Mouse (Mus musculus): ENCODE data around the gene Tmeff2. TPM values are rescaled to one million over a fixed set of nuclear protein-coding genes. Genes with fewer than 3 reads are reported as not detected.

The Tmeff2 gene
- polyA plus RNA-seq, 1 experiment from 2014 or later, result 72.2 TPM

DNA sequence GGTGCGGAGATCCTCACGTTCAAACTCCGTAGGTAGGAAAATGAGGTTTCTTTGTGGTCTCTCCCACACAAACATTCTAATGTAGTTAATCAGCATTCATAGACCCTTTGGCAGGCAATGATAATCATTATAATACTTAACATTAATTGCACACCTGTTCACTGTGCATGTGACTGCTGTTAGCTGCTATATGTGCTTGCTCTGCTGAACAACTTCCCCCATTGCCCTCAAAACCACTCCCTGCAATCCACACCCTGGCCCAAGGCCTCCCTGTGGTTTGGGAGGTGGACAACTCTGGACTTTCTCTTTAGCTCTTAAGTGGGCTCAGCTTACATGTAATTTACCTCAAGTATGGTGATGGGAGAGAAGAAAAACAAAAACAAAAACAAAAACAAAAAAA lies 299.5 kb downstream of the Tmeff2 start:
- Histone ChIP-seq H3K9ac (no peak overlapping the region), H3K4me1 (replicated peaks; ENCODE audit: control insufficient read depth, insufficient read depth, low read length) (no peaks in the 10 kb centered on the region), H3K36me3 (replicated peaks; ENCODE audit: control insufficient read depth, insufficient read depth) (no peaks in the 10 kb centered on the region), H3K9me3 (ENCODE audit: control insufficient read depth, low read length) (no peaks in the 10 kb centered on the region), H3K27me3 (ENCODE audit: control insufficient read depth, insufficient read depth, low read length) (no peaks in the 10 kb centered on the region), H3K27ac (no peak overlapping the region), H3K4me3 (replicated peaks; ENCODE audit: low read length) (no peak overlapping the region), H3K4me2 (replicated peaks) (no peak overlapping the region)
- ATAC-seq (ENCODE audit: low FRiP score) (no peak), DNase-seq (ENCODE audit: low spot score) (no peak)
- WGBS, result 83% methylated on average over 3 of the region's 3 CpGs

DNA sequence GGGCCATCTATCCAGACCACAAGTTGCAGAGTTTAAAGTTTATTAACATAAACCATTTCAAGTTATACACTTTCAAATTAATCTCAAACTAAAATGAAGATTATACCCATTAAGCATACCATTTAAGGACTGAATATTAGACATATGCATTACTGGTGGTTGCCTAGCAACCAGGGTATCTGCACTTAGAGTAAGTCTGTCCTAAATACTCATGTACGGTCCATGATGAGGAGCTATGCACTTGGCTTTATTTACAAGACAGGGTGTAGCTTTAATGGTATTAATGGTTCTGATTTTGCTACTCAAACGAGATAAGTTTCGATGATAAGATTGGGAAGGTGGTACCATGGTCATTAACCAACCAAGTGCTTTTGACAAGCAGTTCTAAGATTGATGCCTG lies 315.2 kb downstream of the Tmeff2 start:
- no peak for ATAC-seq (ENCODE audit: low FRiP score)
- 79% methylated on average over 3 of the region's 3 CpGs for WGBS

DNA sequence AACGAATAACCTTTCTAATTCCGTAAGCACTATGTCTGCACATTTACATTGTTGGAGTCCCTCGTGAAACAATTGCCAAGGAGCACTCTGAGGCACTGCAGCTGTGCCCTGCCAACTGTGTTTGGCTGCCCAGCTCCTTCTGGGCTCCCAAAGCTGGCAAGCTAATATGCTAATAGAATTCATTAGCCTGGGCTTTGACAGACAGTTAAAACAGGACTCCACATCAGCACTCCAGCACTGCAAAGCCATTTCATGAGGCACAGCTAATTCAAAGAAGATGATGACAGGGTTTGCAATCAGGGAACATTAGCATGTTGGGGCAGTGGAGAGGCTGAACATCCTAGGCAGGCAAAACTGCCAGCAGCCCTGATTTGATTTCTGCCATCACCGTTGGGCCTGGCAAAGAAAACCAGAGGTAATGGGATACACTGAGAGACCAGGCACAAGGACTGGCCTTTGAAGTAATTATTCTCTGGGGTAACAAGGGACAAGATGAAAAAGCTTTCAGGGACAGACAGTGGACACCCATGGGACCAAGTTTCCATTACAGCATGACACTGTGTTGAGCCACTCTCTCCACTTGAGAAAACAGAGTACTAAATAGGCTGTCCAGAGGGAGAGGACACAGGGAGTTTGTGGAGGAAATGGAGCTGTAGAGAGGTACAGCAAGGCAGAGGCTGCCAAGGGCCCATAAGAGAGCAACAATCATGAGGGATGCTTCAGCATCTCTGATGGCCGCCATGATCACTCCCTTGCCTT lies 316.0 kb downstream of the Tmeff2 start:
- H3K36me3 ChIP-seq (replicated peaks; ENCODE audit: control insufficient read depth, insufficient read depth), result no peaks in the 10 kb centered on the region
- DNase-seq (ENCODE audit: low spot score) (peak; percentile 50), ATAC-seq (ENCODE audit: low FRiP score) (peak; percentile 86; the same call in 1 of the 2 replicates)
- WGBS, result 44% methylated on average over 5 of the region's 5 CpGs
- no peak overlapping the region for H3K9ac ChIP-seq
- H3K27me3 ChIP-seq (ENCODE audit: control insufficient read depth, insufficient read depth, low read length), result no peaks in the 10 kb centered on the region
- H3K4me2 ChIP-seq (replicated peaks), result no peak overlapping the region
- H3K27ac ChIP-seq, result no peak overlapping the region
- no peak overlapping the region for H3K4me3 ChIP-seq (replicated peaks; ENCODE audit: low read length)
- peaks cover 17% of the 10 kb centered on the region for H3K4me1 ChIP-seq (replicated peaks; ENCODE audit: control insufficient read depth, insufficient read depth, low read length)
- no peaks in the 10 kb centered on the region for H3K9me3 ChIP-seq (ENCODE audit: control insufficient read depth, low read length)

More for the DNA sequence above, 315.2 kb downstream of the Tmeff2 start:
- Histone ChIP-seq H3K9ac (no peak overlapping the region), H3K36me3 (replicated peaks; ENCODE audit: control insufficient read depth, insufficient read depth) (no peaks in the 10 kb centered on the region), H3K27ac (no peak overlapping the region), H3K9me3 (ENCODE audit: control insufficient read depth, low read length) (no peaks in the 10 kb centered on the region), H3K4me3 (replicated peaks; ENCODE audit: low read length) (no peak overlapping the region), H3K4me2 (replicated peaks) (no peak overlapping the region), H3K27me3 (ENCODE audit: control insufficient read depth, insufficient read depth, low read length) (no peaks in the 10 kb centered on the region), H3K4me1 (replicated peaks; ENCODE audit: control insufficient read depth, insufficient read depth, low read length) (peaks cover 17% of the 10 kb centered on the region)
- DNase-seq (ENCODE audit: low spot score), result no peak

DNA sequence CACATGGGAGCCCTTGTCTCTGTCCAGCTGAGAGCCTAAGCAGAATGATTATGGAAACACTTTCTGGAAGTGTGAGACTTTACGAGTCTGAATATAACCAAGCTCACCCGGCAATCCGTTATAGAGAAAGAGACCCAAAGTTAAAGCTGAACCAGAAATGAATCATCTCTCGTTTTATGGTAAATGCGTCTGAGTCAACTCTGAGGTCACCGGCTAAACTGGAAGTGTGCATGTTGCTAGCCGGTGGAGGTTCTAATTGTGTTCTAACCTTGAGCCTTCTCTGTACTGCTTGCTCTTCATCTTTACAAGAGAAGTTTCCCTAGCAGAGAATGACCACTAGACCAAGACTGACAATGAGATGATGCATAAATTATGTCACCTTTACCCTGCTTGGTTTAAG lies 316.8 kb downstream of the Tmeff2 start:
- no peak for ATAC-seq (ENCODE audit: low FRiP score)
- H3K4me1 ChIP-seq (replicated peaks; ENCODE audit: control insufficient read depth, insufficient read depth, low read length), result peaks cover 17% of the 10 kb centered on the region
- no peaks in the 10 kb centered on the region for H3K36me3 ChIP-seq (replicated peaks; ENCODE audit: control insufficient read depth, insufficient read depth)
- H3K4me2 ChIP-seq (replicated peaks), result no peak overlapping the region
- no peaks in the 10 kb centered on the region for H3K9me3 ChIP-seq (ENCODE audit: control insufficient read depth, low read length)
- 88% methylated on average over 7 of the region's 7 CpGs for WGBS
- H3K4me3 ChIP-seq (replicated peaks; ENCODE audit: low read length), result no peak overlapping the region
- no peaks in the 10 kb centered on the region for H3K27me3 ChIP-seq (ENCODE audit: control insufficient read depth, insufficient read depth, low read length)
- no peak for DNase-seq (ENCODE audit: low spot score)
- no peak overlapping the region for H3K27ac ChIP-seq
- no peak overlapping the region for H3K9ac ChIP-seq

DNA sequence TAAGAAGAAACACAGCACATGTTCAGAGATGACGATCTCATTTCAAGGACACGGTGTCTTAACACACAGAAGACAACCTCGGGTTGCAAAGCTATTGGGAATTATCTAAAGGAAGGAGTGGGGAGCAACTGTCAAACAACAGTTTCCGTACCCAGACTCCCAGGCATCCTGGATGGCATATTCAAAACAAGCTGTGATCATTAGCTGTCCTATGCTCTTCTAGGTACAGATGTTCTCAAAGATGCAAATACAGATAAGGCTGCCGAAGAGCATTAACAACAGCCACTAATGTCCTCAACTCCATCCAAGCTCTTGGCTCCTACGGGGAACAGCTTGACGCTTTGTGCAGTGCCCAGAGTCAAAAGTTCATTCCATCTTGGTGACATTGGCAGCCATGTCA lies 324.7 kb downstream of the Tmeff2 start:
- H3K4me2 ChIP-seq (replicated peaks), result no peak overlapping the region

More for the DNA sequence above, 324.7 kb downstream of the Tmeff2 start:
- H3K9me3 ChIP-seq (ENCODE audit: control insufficient read depth, low read length), result no peaks in the 10 kb centered on the region
- no peaks in the 10 kb centered on the region for H3K4me1 ChIP-seq (replicated peaks; ENCODE audit: control insufficient read depth, insufficient read depth, low read length)
- ATAC-seq (ENCODE audit: low FRiP score), result no peak
- 85% methylated on average over 7 of the region's 7 CpGs for WGBS
- no peaks in the 10 kb centered on the region for H3K36me3 ChIP-seq (replicated peaks; ENCODE audit: control insufficient read depth, insufficient read depth)
- H3K4me3 ChIP-seq (replicated peaks; ENCODE audit: low read length), result no peak overlapping the region
- no peak overlapping the region for H3K9ac ChIP-seq
- DNase-seq (ENCODE audit: low spot score), result no peak
- H3K27ac ChIP-seq, result no peak overlapping the region
- H3K27me3 ChIP-seq (ENCODE audit: control insufficient read depth, insufficient read depth, low read length), result no peaks in the 10 kb centered on the region

Small RNA genes within 50 kb of the gene (microRNA-seq; reads per million reads assigned to microRNA genes)
- gene Gm25736, result not detected

Data from hindbrain, embryonic 14.5 days (tissue).